Mouse (Mus musculus) G1E (cell line): ENCODE results near the gene Tbc1d24.

ENCODE experiments used
- CTCF ChIP-seq: IDR thresholded peaks from 2 replicates; pipeline ENCODE4 v1.5.1; 2012; ENCODE audit warnings: low read depth, low read length, inconsistent platforms, mixed read lengths
- GATA1 ChIP-seq: IDR thresholded peaks from 2 replicates; pipeline ENCODE4 v1.6.1; 2012; ENCODE audit warnings: borderline replicate concordance, low read length, inconsistent platforms, mixed read lengths
- GATA2 ChIP-seq: IDR thresholded peaks from 2 replicates; pipeline ENCODE4 v1.6.1; 2012; ENCODE audit warnings: low read depth, low read length, inconsistent platforms, borderline replicate concordance
- POLR2AphosphoS5 ChIP-seq: IDR thresholded peaks from 2 replicates; pipeline ENCODE4 v1.6.1; 2012; ENCODE audit warnings: low read depth, low read length, inconsistent platforms; ENCODE audit not compliant: insufficient replicate concordance

DNA sequence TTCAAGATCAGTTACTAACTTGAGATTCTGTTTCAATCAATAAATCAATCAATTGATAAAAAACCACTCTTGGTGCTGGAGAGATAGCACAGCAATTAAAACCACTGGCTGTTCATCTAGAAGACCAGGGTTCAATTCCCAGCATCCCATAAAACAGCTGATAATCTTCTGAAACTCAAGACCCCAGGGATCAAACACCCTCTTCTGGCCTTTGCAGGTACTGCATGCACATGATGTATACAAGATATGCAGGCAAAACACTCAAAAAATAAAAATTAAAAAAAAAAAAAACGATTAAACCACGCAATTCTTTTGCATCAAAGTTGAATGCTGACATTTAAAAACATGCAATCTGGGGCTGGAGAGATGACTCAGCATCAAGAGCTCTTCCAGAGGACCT is 43.3 kb upstream of the Tbc1d24 start:
- TF ChIP-seq CTCF, result no peak
- TF ChIP-seq POLR2AphosphoS5, result no peak
- no peak for TF ChIP-seq GATA2
- no peak for TF ChIP-seq GATA1
